Mouse (Mus musculus) olfactory bulb, adult 2 months (tissue): ENCODE results near the gene Ak4.

Source experiments
- CTCF ChIP-seq: fragments of 200-500 bp; IDR thresholded peaks from 2 replicates; pipeline ENCODE4 v1.5.1; 2012; ENCODE audit warnings: low read depth, mild to moderate bottlenecking, low read length, moderate library complexity; ENCODE audit not compliant: insufficient read depth
- POLR2A ChIP-seq: fragments of 200-500 bp; IDR thresholded peaks from 2 replicates; pipeline ENCODE4 v1.6.1; 2012; ENCODE audit warnings: mild to moderate bottlenecking, low read depth, low read length, moderate library complexity; ENCODE audit not compliant: insufficient read depth

- no peak for TF ChIP-seq CTCF
- no peak for TF ChIP-seq POLR2A
These were observed 94.2 kb downstream of the Ak4 start for GRCm38 (mm10) chr4:101513251-101513650.
